Mouse (Mus musculus): Measurements from ENCODE around the gene Gm13276.
"Not testable (repeated sequence)": the region's sequence is repeated elsewhere in the genome, so short reads cannot be mapped to it uniquely, and the experiment has no call there.

GRCm38 (mm10) chr4:88773534-88773933, 12.0 kb upstream of the Gm13276 start, which contains the start of gene Gm13290:
- TF ChIP-seq CTCF (IDR thresholded peaks at IDR 0.05; ENCODE audit: low read depth); EP300 (optimal IDR thresholded peaks at IDR 0.05): not testable (repeated sequence)
